Mouse (Mus musculus) neural tube, embryonic 12.5 days (tissue): ENCODE data around the gene Adora2b. TPM values are rescaled to one million over a fixed set of nuclear protein-coding genes. Genes with fewer than 3 reads are reported as not detected.
A peak's percentile ranks its signal among the peaks of the same experiment; 100 is the strongest.
"Not testable (repeated sequence)": the region's sequence is repeated elsewhere in the genome, so short reads cannot be mapped to it uniquely, and the experiment has no call there.

Experiments
- ATAC-seq: fragments of 200-750 bp; cut with Nextera tagmentation; 2 replicates; pipeline ENCODE4 v1.8.0; 2017; ENCODE audit warnings: low read depth, mild to moderate bottlenecking, moderate TSS enrichment, moderate library complexity; ENCODE audit not compliant: low FRiP score
- H3K27ac ChIP-seq: fragments of 300-500 bp; sonication (generic); 2 replicates; pipeline ENCODE4 v1.5.1; 2016
- H3K27me3 ChIP-seq: fragments of 300-500 bp; sonication (generic); replicated peaks from 2 replicates; pipeline ENCODE4 v1.6.1; 2016; ENCODE audit warnings: mild to moderate bottlenecking
- H3K36me3 ChIP-seq: fragments of 300-500 bp; sonication (generic); 2 replicates; pipeline ENCODE4 v1.6.1; 2016; ENCODE audit warnings: mild to moderate bottlenecking
- H3K4me1 ChIP-seq: fragments of 300-500 bp; sonication (generic); 2 replicates; pipeline ENCODE4 v1.6.1; 2016
- H3K4me2 ChIP-seq: fragments of 300-500 bp; sonication (generic); replicated peaks from 2 replicates; pipeline ENCODE4 v1.6.1; 2016; ENCODE audit warnings: mild to moderate bottlenecking
- H3K4me3 ChIP-seq: fragments of 300-500 bp; sonication (generic); 2 replicates; pipeline ENCODE4 v1.5.1; 2016
- H3K9ac ChIP-seq: fragments of 300-500 bp; sonication (generic); 2 replicates; pipeline ENCODE4 v1.6.1; 2016; ENCODE audit warnings: mild to moderate bottlenecking
- H3K9me3 ChIP-seq: fragments of 300-500 bp; sonication (generic); 2 replicates; pipeline ENCODE4 v1.6.1; 2016; ENCODE audit warnings: mild to moderate bottlenecking
- WGBS: fragments of 180-500 bp; shearing (Covaris S2); methylation state at CpG from one replicate; pipeline ENCODE4 v1.1.7; 2016; 5-methylcytosine and 5-hydroxymethylcytosine counted together
- polyA plus RNA-seq: library from polyadenylated mRNA; unstranded; fragments of >200 nt; fragmentation: Nextera tagmentation; extraction: Ambion mirVana; gene quantifications from 2 replicates; pipeline ENCODE4 v1.2.1, GENCODE M21; 2016

Adora2b gene
- polyA plus RNA-seq, 1 experiment from 2014 or later, result 5.8 TPM

DNA sequence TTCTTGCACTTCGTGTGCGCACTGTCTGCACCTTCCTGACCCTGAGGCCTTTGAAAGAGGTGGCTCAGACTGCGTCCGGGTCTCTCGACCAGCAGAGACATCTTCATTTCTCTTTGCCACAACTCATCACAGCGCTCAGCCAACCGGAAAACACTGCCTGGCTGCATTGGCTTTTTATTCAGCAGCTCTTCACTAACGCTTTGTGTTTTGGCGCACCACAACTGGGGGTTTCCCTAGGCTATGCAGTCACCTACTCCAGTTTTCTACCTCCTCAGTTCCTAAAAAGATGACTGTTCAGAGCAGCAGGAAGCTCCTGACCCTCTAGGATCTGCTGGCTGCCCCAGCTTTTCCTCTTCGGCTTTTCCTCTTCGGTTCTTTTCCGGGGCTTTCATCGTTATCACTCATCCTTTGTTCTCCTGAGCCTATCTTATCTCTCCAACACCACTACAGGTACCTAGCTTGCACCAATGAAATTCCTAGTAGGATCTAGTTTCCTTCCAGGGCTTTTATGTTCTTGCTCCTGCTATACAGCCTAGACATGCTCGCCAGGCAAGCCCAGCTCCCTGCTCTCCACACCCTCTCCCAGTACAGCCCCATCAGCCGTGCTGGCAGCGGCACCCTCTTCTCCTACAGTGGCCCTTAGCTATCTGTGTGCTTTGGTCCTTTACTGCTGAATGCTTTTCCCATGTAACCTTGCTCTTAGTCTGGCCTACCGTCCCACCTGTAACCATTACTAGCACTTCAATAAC, 17.9 kb downstream of the Adora2b start:
- Histone ChIP-seq H3K9ac (no peak overlapping the region), H3K9me3 (no peaks in the 10 kb centered on the region), H3K27me3 (no peaks in the 10 kb centered on the region), H3K36me3 (no peaks in the 10 kb centered on the region), H3K4me2 (no peak overlapping the region), H3K4me1 (peaks cover 17% of the 10 kb centered on the region), H3K27ac (no peak overlapping the region), H3K4me3 (no peak overlapping the region)
- ATAC-seq, result no peak
- 51% methylated on average over 17 of the region's 17 CpGs for WGBS

- Histone ChIP-seq H3K4me3 (no peak overlapping the region), H3K27ac (no peak overlapping the region), H3K9ac (no peak overlapping the region), H3K27me3 (no peaks in the 10 kb centered on the region), H3K9me3 (no peaks in the 10 kb centered on the region), H3K36me3 (no peaks in the 10 kb centered on the region), H3K4me2 (no peak overlapping the region), H3K4me1 (peaks cover 17% of the 10 kb centered on the region)
- WGBS, result 78% methylated on average over 8 of the region's 8 CpGs
- ATAC-seq, result no peak
These were observed 19.6 kb downstream of the Adora2b start for GRCm38 (mm10) chr11:62268381-62268780.

GRCm38 (mm10) chr11:62269097-62269496, 20.3 kb downstream of the Adora2b start:
- WGBS, result 79% methylated on average over 12 of the region's 12 CpGs
- no peaks in the 10 kb centered on the region for H3K9me3 ChIP-seq
- H3K4me2 ChIP-seq, result no peak overlapping the region
- H3K9ac ChIP-seq, result no peak overlapping the region
- peaks cover 17% of the 10 kb centered on the region for H3K4me1 ChIP-seq
- H3K36me3 ChIP-seq, result no peaks in the 10 kb centered on the region
- no peak for ATAC-seq
- no peak overlapping the region for H3K4me3 ChIP-seq
- no peaks in the 10 kb centered on the region for H3K27me3 ChIP-seq
- no peak overlapping the region for H3K27ac ChIP-seq

DNA sequence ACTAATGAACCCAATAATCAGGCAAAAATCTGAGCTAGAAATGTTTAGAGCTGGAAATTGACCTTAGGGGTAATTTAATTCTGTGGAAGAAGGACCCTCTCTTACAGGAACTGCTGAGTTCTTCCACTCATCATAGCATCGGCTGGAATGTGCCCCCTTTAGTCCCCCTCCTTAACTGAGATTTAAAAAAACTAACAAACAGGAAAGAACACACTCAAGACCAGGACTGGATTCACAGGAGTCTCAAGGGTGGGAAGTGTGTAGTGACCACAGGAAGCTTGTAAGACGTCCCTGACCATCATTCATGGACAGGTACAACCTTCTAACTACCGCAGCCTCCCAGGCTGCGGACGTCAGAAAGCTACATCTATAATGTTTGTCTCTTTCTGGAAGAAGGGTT, 22.1 kb downstream of the Adora2b start:
- Histone ChIP-seq H3K4me2 (no peak overlapping the region), H3K36me3 (no peaks in the 10 kb centered on the region), H3K27me3 (no peaks in the 10 kb centered on the region), H3K4me1 (peaks cover 12% of the 10 kb centered on the region), H3K9ac (no peak overlapping the region), H3K9me3 (no peaks in the 10 kb centered on the region), H3K27ac (no peak overlapping the region), H3K4me3 (no peak overlapping the region)
- 69% methylated on average over 5 of the region's 5 CpGs for WGBS
- no peak for ATAC-seq

- no peak for ATAC-seq
- WGBS, result 64% methylated on average over 8 of the region's 8 CpGs
- Histone ChIP-seq H3K4me2 (no peak overlapping the region), H3K9ac (no peak overlapping the region), H3K36me3 (no peaks in the 10 kb centered on the region), H3K9me3 (no peaks in the 10 kb centered on the region), H3K27ac (no peak overlapping the region), H3K4me3 (no peak overlapping the region), H3K27me3 (no peaks in the 10 kb centered on the region), H3K4me1 (peaks cover 2% of the 10 kb centered on the region)
These were observed 28.3 kb downstream of the Adora2b start for GRCm38 (mm10) chr11:62277086-62277485.

GRCm38 (mm10) chr11:62278027-62278426, 29.2 kb downstream of the Adora2b start:
- Histone ChIP-seq H3K4me2 (no peak overlapping the region), H3K4me1 (peaks cover 4% of the 10 kb centered on the region), H3K36me3 (0 out of 2 replicates have a peak, but pooled peaks cover under 1% of the 10 kb centered on the region), H3K27ac (no peak overlapping the region), H3K4me3 (no peak overlapping the region), H3K9ac (no peak overlapping the region), H3K9me3 (no peaks in the 10 kb centered on the region), H3K27me3 (no peaks in the 10 kb centered on the region)
- WGBS, result 27% methylated on average over 5 of the region's 5 CpGs
- no peak for ATAC-seq

DNA sequence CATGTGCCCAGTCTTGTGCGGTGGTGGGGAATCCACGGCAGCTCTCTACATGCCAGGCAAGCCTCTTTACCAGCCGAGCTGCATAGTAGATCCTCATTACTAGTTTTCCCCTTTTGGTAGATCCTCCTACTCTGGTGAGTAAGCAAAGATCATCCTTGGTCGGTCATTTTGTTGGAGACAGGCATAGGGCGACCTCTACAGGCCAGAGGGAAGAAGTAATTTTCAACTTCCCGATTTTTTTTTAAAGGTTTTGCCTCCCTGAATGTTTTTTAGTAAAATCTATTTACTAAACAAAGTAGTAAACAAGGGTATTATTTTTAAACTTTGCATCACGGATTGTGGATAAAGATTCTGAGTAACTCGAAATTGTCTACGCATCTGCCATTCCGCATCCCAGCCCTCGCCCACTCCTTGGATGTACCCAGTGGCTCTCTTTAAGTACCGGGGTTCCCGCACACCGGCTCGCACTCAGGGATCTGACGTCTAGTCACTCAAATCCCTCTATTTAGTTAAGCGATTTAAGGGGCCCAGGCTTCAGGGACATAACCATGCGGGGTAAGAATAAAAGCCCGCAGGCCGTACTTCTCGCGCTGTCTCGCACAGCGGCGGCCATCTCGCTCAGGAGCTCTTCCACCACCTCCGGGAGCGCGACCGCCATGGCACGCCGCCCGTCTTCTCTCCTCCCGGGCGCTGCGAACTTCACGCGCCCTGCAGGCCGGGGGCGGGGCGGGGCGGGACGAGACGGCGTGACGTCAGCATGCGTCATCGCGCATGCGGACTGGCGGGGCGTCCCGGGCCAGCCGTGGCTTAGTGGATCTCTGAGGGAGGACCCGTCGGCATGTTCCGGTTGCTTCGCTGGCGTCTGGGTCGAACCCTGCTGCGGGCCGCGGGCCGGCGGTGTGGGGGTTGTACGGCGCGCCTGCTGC, 32.2 kb downstream of the Adora2b start, which contains the start of the genes Zswim7 and Ttc19:
Zswim7 (minus strand) TSS at position 701 of the 926 bp plus-strand sequence.
Ttc19 (plus strand) TSS at position 799 of the 926 bp plus-strand sequence.
- H3K36me3 ChIP-seq, result peaks cover 14% of the 10 kb centered on the region; the same call in 1 of the 2 replicates
- peak within 1 kb of the TSS; percentile 96 for H3K4me3 ChIP-seq
- peaks cover 4% of the 10 kb centered on the region for H3K4me1 ChIP-seq
- WGBS, result under 1% methylated on average over 68 of the region's 68 CpGs
- H3K9me3 ChIP-seq, result no peaks in the 10 kb centered on the region
- ATAC-seq, result peak; percentile 95
- H3K9ac ChIP-seq, result peak within 1 kb of the TSS; percentile 87
- no peaks in the 10 kb centered on the region for H3K27me3 ChIP-seq
- H3K27ac ChIP-seq, result peak within 1 kb of the TSS; percentile 74
- H3K4me2 ChIP-seq, result peak within 1 kb of the TSS; percentile 81

GRCm38 (mm10) chr11:62281601-62281997, 32.8 kb downstream of the Adora2b start:
- peak overlapping the region; percentile 81 for H3K4me2 ChIP-seq
- no peaks in the 10 kb centered on the region for H3K9me3 ChIP-seq
- no peaks in the 10 kb centered on the region for H3K27me3 ChIP-seq
- peak; percentile 74 for ATAC-seq
- H3K4me1 ChIP-seq, result peaks cover 4% of the 10 kb centered on the region
- peak overlapping the region; percentile 87 for H3K9ac ChIP-seq
- peaks cover 17% of the 10 kb centered on the region; the same call in 1 of the 2 replicates for H3K36me3 ChIP-seq
- 1% methylated on average over 46 of the region's 57 CpGs for WGBS
- H3K4me3 ChIP-seq, result peak overlapping the region; percentile 96
- H3K27ac ChIP-seq, result peak overlapping the region; percentile 74

DNA sequence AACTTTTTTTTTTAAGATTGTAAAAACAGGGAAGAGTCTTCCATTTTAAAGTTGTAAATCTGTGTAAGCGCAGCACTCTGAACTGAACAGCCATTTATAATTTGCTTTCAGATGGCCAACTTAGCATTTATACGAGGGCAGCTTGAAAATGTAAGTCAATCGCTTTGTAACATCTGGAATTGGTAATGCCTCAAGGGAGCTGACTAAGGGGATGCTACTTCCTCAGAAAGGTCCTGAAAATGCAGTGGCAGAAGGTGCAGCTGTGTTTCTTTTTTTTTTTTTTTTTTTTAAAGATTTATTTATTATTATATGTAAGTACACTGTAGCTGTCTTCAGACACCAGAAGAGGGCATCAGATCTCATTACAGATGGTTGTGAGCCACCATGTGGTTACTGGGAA, 35.2 kb downstream of the Adora2b start:
- ATAC-seq, H3K27ac ChIP-seq, H3K27me3 ChIP-seq, H3K9ac ChIP-seq, H3K9me3 ChIP-seq, H3K4me2 ChIP-seq, H3K4me3 ChIP-seq, H3K4me1 ChIP-seq: not testable (repeated sequence)
- peaks cover 35% of the 10 kb centered on the region for H3K36me3 ChIP-seq
- 86% methylated on average over 3 of the region's 3 CpGs for WGBS

DNA sequence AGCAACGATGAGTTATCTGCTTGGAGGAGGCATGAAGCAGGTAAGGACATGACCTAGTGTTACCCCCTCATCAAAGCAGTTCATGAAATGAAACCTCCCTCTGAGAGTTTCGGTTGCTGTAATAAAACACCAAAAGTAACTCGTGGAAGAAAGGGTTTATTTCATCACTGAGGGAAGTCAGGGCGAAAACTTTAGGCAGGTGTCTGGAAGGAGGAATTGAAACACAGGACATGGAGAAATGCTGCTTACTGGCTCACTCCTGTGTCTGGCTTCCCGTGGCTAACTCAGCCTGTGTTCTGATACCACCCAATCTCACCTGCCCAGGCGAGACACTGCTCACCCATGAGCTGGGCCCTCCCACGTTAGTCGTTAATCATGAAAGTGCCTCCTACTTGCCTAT, 36.2 kb downstream of the Adora2b start:
- no peak overlapping the region for H3K4me3 ChIP-seq
- H3K36me3 ChIP-seq, result peaks cover 41% of the 10 kb centered on the region
- no peak overlapping the region for H3K4me2 ChIP-seq
- H3K9me3 ChIP-seq, result no peaks in the 10 kb centered on the region
- ATAC-seq, result no peak
- no peaks in the 10 kb centered on the region for H3K27me3 ChIP-seq
- WGBS, result 86% methylated on average over 8 of the region's 8 CpGs
- no peak overlapping the region for H3K27ac ChIP-seq
- peaks cover 4% of the 10 kb centered on the region for H3K4me1 ChIP-seq
- H3K9ac ChIP-seq, result no peak overlapping the region

- H3K9ac ChIP-seq, result no peak overlapping the region
- no peaks in the 10 kb centered on the region for H3K4me1 ChIP-seq
- H3K36me3 ChIP-seq, result peaks cover 49% of the 10 kb centered on the region
- no peaks in the 10 kb centered on the region for H3K27me3 ChIP-seq
- no peak overlapping the region for H3K27ac ChIP-seq
- WGBS, result 84% methylated on average over 1 of the region's 1 CpGs
- no peak overlapping the region for H3K4me3 ChIP-seq
- ATAC-seq, result no peak
- H3K4me2 ChIP-seq, result no peak overlapping the region
- no peaks in the 10 kb centered on the region for H3K9me3 ChIP-seq
These were observed 38.9 kb downstream of the Adora2b start for GRCm38 (mm10) chr11:62287700-62288099.

GRCm38 (mm10) chr11:62294121-62294520, 45.3 kb downstream of the Adora2b start:
- Histone ChIP-seq H3K4me3 (no peak overlapping the region), H3K27me3 (no peaks in the 10 kb centered on the region), H3K27ac (no peak overlapping the region), H3K4me2 (no peak overlapping the region), H3K9ac (no peak overlapping the region), H3K9me3 (no peaks in the 10 kb centered on the region), H3K36me3 (peaks cover 40% of the 10 kb centered on the region), H3K4me1 (no peaks in the 10 kb centered on the region)
- no peak for ATAC-seq
- 84% methylated on average over 2 of the region's 2 CpGs for WGBS
